Mouse (Mus musculus) embryonic facial prominence, embryonic 13.5 days (tissue): ENCODE measurements around the gene Cyp2b10. TPM values are rescaled to one million over a fixed set of nuclear protein-coding genes. Genes with fewer than 3 reads are reported as not detected.

Experiments
- ATAC-seq: fragments of 200-750 bp; cut with Nextera tagmentation; 2 replicates; pipeline ENCODE4 v1.8.0; 2017; ENCODE audit warnings: low read depth; ENCODE audit not compliant: insufficient number of reproducible peaks, insufficient read depth, low FRiP score, low TSS enrichment
- H3K27ac ChIP-seq: fragments of 300-500 bp; sonication (generic); 2 replicates; pipeline ENCODE4 v1.5.1; 2015; ENCODE audit warnings: moderate library complexity, mild to moderate bottlenecking, inconsistent platforms
- H3K27me3 ChIP-seq: fragments of 300-500 bp; sonication (generic); 2 replicates; pipeline ENCODE4 v1.6.1; 2015; ENCODE audit warnings: mild to moderate bottlenecking, inconsistent platforms
- H3K36me3 ChIP-seq: fragments of 300-500 bp; sonication (generic); 2 replicates; pipeline ENCODE4 v1.6.1; 2015; ENCODE audit warnings: mild to moderate bottlenecking, inconsistent platforms
- H3K4me1 ChIP-seq: fragments of 300-500 bp; sonication (generic); 2 replicates; pipeline ENCODE4 v1.6.1; 2015; ENCODE audit warnings: inconsistent platforms
- H3K4me2 ChIP-seq: fragments of 300-500 bp; sonication (generic); 2 replicates; pipeline ENCODE4 v1.6.1; 2015; ENCODE audit warnings: moderate library complexity, mild to moderate bottlenecking, inconsistent platforms
- H3K4me3 ChIP-seq: fragments of 300-500 bp; sonication (generic); 2 replicates; pipeline ENCODE4 v1.5.1; 2015; ENCODE audit warnings: mild to moderate bottlenecking, inconsistent platforms
- H3K9ac ChIP-seq: fragments of 300-500 bp; sonication (generic); 2 replicates; pipeline ENCODE4 v1.6.1; 2015; ENCODE audit warnings: mild to moderate bottlenecking, inconsistent platforms
- H3K9me3 ChIP-seq: fragments of 300-500 bp; sonication (generic); 2 replicates; pipeline ENCODE4 v1.6.1; 2016; ENCODE audit warnings: inconsistent platforms
- WGBS: fragments of 180-500 bp; shearing (Covaris S2); methylation state at CpG from one replicate; pipeline ENCODE4 v1.1.7; 2015; ENCODE audit warnings: mixed read lengths; 5-methylcytosine and 5-hydroxymethylcytosine counted together
- polyA plus RNA-seq: library from polyadenylated mRNA; unstranded; fragments of >200 nt; fragmentation: Nextera tagmentation; extraction: Ambion mirVana; gene quantifications from 2 replicates; pipeline ENCODE4 v1.2.1, GENCODE M21; 2015

The Cyp2b10 gene
- polyA plus RNA-seq, result not detected in 2 replicates

GRCm38 (mm10) chr7:25897411-25897810 lies at the start of gene Cyp2b10:
Cyp2b10 (plus strand) TSS chr7:25897620.
- no peak within 1 kb of the TSS for H3K4me2 ChIP-seq
- 79% methylated on average over 6 of the region's 6 CpGs for WGBS
- no peak within 1 kb of the TSS for H3K9ac ChIP-seq
- no peak within 1 kb of the TSS for H3K27ac ChIP-seq
- 0 out of 2 replicates have a peak, but pooled peaks cover 6% of the 10 kb centered on the region for H3K9me3 ChIP-seq
- no peaks in the 10 kb centered on the region for H3K4me1 ChIP-seq
- no peak within 1 kb of the TSS for H3K4me3 ChIP-seq
- no peaks in the 10 kb centered on the region for H3K27me3 ChIP-seq
- ATAC-seq, result no peak
- H3K36me3 ChIP-seq, result no peaks in the 10 kb centered on the region

GRCm38 (mm10) chr7:25847722-25848443 lies 49.5 kb upstream of the Cyp2b10 start:
- Histone ChIP-seq H3K4me2 (peak overlapping the region; percentile 64), H3K9ac (peak overlapping the region; percentile 76), H3K4me1 (no peaks in the 10 kb centered on the region), H3K9me3 (no peaks in the 10 kb centered on the region), H3K4me3 (peak overlapping the region; percentile 53), H3K36me3 (no peaks in the 10 kb centered on the region), H3K27ac (peak overlapping the region; percentile 69; the same call in 1 of the 2 replicates), H3K27me3 (no peaks in the 10 kb centered on the region)
- ATAC-seq, result peak; percentile 69
- WGBS, result 11% methylated on average over 13 of the region's 13 CpGs

DNA sequence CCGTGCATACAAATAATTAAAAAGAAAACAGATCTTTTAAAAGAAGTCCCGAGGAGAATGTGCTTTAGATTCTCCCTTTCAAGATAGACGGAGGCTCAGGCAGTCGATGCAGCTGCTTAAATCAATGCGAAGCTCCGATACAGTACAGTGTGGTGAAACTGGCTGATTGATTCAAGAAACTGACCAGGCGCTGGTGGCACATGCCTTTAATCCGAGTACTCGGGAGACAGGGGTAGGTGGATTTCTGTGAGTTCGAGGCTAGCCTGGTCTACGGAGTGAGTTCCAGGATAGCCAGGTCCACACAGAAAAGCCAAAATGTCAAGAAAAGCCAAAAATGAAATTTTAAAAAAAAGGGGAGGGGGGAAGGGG lies 49.0 kb upstream of the Cyp2b10 start:
- no peaks in the 10 kb centered on the region for H3K9me3 ChIP-seq
- H3K4me1 ChIP-seq, result no peaks in the 10 kb centered on the region
- peak overlapping the region; percentile 69; the same call in 1 of the 2 replicates for H3K27ac ChIP-seq
- H3K27me3 ChIP-seq, result no peaks in the 10 kb centered on the region
- 17% methylated on average over 11 of the region's 11 CpGs for WGBS
- peak overlapping the region; percentile 76 for H3K9ac ChIP-seq
- H3K4me2 ChIP-seq, result peak overlapping the region; percentile 64
- H3K4me3 ChIP-seq, result peak overlapping the region; percentile 53
- ATAC-seq, result no peak
- no peaks in the 10 kb centered on the region for H3K36me3 ChIP-seq

DNA sequence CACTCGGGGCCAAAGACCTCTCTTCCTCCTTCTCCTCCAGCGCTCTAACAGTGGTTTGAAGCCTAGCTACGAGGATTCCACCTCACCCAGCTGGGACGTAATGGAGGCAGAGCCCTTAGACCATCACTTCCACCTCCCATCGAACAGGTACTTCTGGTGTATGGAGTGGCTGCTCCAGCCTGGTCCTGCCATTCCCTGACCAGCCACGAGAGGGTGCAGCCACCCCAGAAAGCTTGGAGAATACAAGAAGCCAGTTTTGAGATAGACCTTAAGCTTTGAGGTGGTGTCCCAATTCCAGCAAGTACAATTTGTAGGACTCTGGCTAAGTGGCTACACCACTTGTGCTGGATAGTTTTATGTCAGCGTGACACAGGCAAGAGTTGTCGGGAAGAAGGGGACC lies 42.3 kb upstream of the Cyp2b10 start:
- no peak overlapping the region for H3K4me2 ChIP-seq
- 30% methylated on average over 8 of the region's 8 CpGs for WGBS
- H3K4me3 ChIP-seq, result no peak overlapping the region
- no peak overlapping the region for H3K9ac ChIP-seq
- 0 out of 2 replicates have a peak, but pooled peaks cover 6% of the 10 kb centered on the region for H3K4me1 ChIP-seq
- H3K9me3 ChIP-seq, result 0 out of 2 replicates have a peak, but pooled peaks cover 3% of the 10 kb centered on the region
- no peaks in the 10 kb centered on the region for H3K27me3 ChIP-seq
- no peaks in the 10 kb centered on the region for H3K36me3 ChIP-seq
- no peak for ATAC-seq
- no peak overlapping the region for H3K27ac ChIP-seq

GRCm38 (mm10) chr7:25859962-25860870 lies 37.2 kb upstream of the Cyp2b10 start:
- Histone ChIP-seq H3K36me3 (no peaks in the 10 kb centered on the region), H3K9me3 (0 out of 2 replicates have a peak, but pooled peaks cover 3% of the 10 kb centered on the region), H3K4me2 (peak overlapping the region; percentile 58), H3K27ac (no peak overlapping the region), H3K4me1 (0 out of 2 replicates have a peak, but pooled peaks cover 9% of the 10 kb centered on the region), H3K4me3 (peak overlapping the region; percentile 29), H3K9ac (peak overlapping the region; percentile 61; the same call in 1 of the 2 replicates), H3K27me3 (no peaks in the 10 kb centered on the region)
- 0 out of 2 replicates have a peak, but pooled peaks have one; percentile 6 for ATAC-seq
- 20% methylated on average over 9 of the region's 9 CpGs for WGBS

DNA sequence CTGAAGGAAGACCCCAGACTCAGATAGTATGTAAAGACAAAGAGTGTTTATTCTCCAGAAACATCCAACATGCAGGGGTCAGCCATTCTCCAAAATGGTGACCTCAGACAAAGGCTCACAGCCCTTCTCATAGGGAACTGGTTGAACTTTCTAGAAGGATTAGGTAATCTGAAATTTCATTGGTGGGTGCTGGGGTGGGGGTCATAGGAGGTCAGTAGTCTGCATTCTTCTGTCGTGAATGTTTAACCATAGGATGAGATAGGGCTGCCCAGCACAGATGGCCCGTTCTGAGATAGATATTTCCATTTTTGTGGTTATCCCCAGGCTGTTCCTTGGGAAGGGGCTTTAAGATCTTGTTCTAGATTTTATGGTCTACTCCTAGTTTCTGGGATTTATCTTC lies 35.1 kb upstream of the Cyp2b10 start:
- Histone ChIP-seq H3K27me3 (no peaks in the 10 kb centered on the region), H3K4me3 (no peak overlapping the region), H3K27ac (no peak overlapping the region), H3K9me3 (no peaks in the 10 kb centered on the region), H3K9ac (no peak overlapping the region), H3K4me1 (0 out of 2 replicates have a peak, but pooled peaks cover 9% of the 10 kb centered on the region), H3K4me2 (no peak overlapping the region), H3K36me3 (no peaks in the 10 kb centered on the region)
- WGBS, result 76% methylated on average over 2 of the region's 2 CpGs
- no peak for ATAC-seq

DNA sequence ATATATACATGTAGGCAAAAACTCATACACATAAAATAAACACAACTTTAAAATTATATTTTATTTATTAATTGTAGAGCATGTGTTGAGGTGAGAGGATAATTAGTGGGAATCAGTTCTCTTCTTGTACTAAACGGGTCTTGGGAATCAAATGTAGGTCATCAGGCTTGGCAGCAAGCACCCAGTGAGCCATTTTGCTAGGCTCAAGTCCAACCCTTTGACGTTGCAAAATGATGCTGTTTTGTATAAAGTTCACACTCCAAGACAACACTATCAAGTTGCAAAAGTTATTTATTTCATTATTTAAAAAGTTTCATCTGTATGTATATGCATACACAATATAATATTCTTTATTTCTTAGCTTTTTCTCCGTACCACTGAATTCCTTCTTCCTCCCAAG lies 33.7 kb upstream of the Cyp2b10 start:
- H3K4me1 ChIP-seq, result 0 out of 2 replicates have a peak, but pooled peaks cover 9% of the 10 kb centered on the region
- H3K4me2 ChIP-seq, result no peak overlapping the region
- H3K36me3 ChIP-seq, result no peaks in the 10 kb centered on the region
- no peak overlapping the region for H3K4me3 ChIP-seq
- H3K27ac ChIP-seq, result no peak overlapping the region
- H3K9me3 ChIP-seq, result peaks cover 4% of the 10 kb centered on the region; the same call in 1 of the 2 replicates
- 75% methylated on average over 3 of the region's 3 CpGs for WGBS
- no peak for ATAC-seq
- no peaks in the 10 kb centered on the region for H3K27me3 ChIP-seq
- H3K9ac ChIP-seq, result no peak overlapping the region

- no peaks in the 10 kb centered on the region for H3K27me3 ChIP-seq
- no peak overlapping the region for H3K4me2 ChIP-seq
- no peak overlapping the region for H3K9ac ChIP-seq
- no peak overlapping the region for H3K27ac ChIP-seq
- 0 out of 2 replicates have a peak, but pooled peaks cover 5% of the 10 kb centered on the region for H3K4me1 ChIP-seq
- ATAC-seq, result no peak
- H3K4me3 ChIP-seq, result no peak overlapping the region
- H3K9me3 ChIP-seq, result peaks cover 4% of the 10 kb centered on the region; the same call in 1 of the 2 replicates
- 28% methylated on average over 5 of the region's 5 CpGs for WGBS
- no peaks in the 10 kb centered on the region for H3K36me3 ChIP-seq
These were observed 32.6 kb upstream of the Cyp2b10 start for GRCm38 (mm10) chr7:25864861-25865260.

DNA sequence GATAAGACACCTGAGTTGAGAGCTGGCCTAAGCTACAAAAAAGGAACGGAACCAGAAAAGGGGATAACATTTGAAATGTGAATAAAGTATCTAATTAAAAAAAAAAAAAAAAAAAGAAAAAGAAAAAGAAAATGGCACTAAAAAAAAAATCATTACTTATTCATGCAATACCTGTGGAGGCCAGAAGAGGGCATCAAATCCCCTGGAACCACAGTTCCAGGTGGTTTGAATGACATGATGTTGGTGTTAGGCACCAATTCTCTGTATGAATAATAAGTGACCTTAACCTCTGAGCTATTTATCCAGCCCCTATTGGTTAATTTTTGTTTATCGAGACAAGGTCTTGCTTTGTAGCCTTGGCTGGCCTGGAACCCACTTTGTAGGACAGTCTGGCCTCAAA lies 27.6 kb upstream of the Cyp2b10 start:
- Histone ChIP-seq H3K4me2 (no peak overlapping the region), H3K9me3 (peaks cover 4% of the 10 kb centered on the region; the same call in 1 of the 2 replicates), H3K27me3 (no peaks in the 10 kb centered on the region), H3K36me3 (no peaks in the 10 kb centered on the region), H3K4me1 (no peaks in the 10 kb centered on the region), H3K4me3 (no peak overlapping the region), H3K27ac (no peak overlapping the region), H3K9ac (no peak overlapping the region)
- ATAC-seq, result no peak
- WGBS, result 67% methylated on average over 2 of the region's 2 CpGs

DNA sequence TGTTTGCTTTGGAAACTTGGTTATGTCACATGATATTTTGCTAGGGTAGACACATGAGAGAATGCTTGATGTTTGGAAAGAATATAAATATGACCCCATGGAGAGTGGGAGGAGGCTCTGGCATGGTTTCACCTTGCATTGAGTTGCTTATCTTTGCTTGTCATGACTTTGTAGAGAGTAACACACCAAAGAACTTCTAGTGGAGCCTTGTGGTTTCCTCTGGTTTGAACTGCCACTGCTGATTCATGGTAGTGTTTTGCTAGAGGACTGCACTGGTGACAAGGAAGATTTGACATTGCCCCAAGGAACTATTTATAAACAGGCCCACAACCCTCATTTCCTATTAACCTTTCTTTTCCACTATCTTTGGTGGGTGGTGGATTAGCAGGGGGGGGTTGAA lies 24.8 kb upstream of the Cyp2b10 start:
- H3K27me3 ChIP-seq, result no peaks in the 10 kb centered on the region
- peaks cover 4% of the 10 kb centered on the region; the same call in 1 of the 2 replicates for H3K9me3 ChIP-seq
- no peak for ATAC-seq
- no peak overlapping the region for H3K4me3 ChIP-seq
- H3K9ac ChIP-seq, result no peak overlapping the region
- no peaks in the 10 kb centered on the region for H3K36me3 ChIP-seq
- no peaks in the 10 kb centered on the region for H3K4me1 ChIP-seq
- no peak overlapping the region for H3K4me2 ChIP-seq
- no peak overlapping the region for H3K27ac ChIP-seq

GRCm38 (mm10) chr7:25878735-25879134 lies 18.7 kb upstream of the Cyp2b10 start:
- ATAC-seq, result no peak
- Histone ChIP-seq H3K27ac (no peak overlapping the region), H3K27me3 (peaks cover 15% of the 10 kb centered on the region), H3K4me3 (no peak overlapping the region), H3K9me3 (no peaks in the 10 kb centered on the region), H3K4me1 (no peaks in the 10 kb centered on the region), H3K36me3 (no peaks in the 10 kb centered on the region), H3K4me2 (no peak overlapping the region), H3K9ac (no peak overlapping the region)
- WGBS, result 42% methylated on average over 6 of the region's 6 CpGs
